In genomic region chr7:80011470-80011869, GRCm38 (mm10) we compare ENCODE assay signal across 9 mouse cellular contexts. TPM values are rescaled to one million over a fixed set of nuclear protein-coding genes. Genes with fewer than 3 reads are reported as not detected.
DNase-seq lines count a peak whose midpoint lies in the region; ATAC-seq and TF ChIP-seq lines count a peak whose summit lies in the region.
"Had no signal": no experiment of that assay in that cellular context is flagged by ENCODE, and none has a peak within 500 bp of the region (broad histone marks: within the 10 kb centered on the region; RNA-seq: fewer than 3 reads in every experiment).

No protein-coding gene starts in this region.

- peak; percentile 53 to 75 (median 66) for TF ChIP-seq CTCF in MEL (IDR thresholded peaks at IDR 0.05 in 2 of 3, conservative IDR thresholded peaks at IDR 0.05 in 1 of 3; ENCODE audit: control insufficient read depth in 1 of 3, insufficient read depth in 1 of 3, low read depth in 2 of 3, low read length in 3 of 3, poor library complexity in 1 of 3, severe bottlenecking in 1 of 3)
- peak; percentile 45; the same call in 1 of the 2 replicates for TF ChIP-seq CTCF in small intestine, adult 2 months (IDR thresholded peaks at IDR 0.05; ENCODE audit: extremely low read depth, insufficient read length, insufficient replicate concordance, low read depth, low read length)

- DNase-seq in heart, postnatal 14 days = peak; percentile 33 to 63
- DNase-seq in heart, adult 9 months (ENCODE audit: low spot score in 2 of 2) = no peak
- DNase-seq in 3T3-L1 (ENCODE audit: low read depth, low spot score) (peak; percentile 81), MEL (ENCODE audit: low read depth, low spot score) (peak; percentile 89)
- no peak for DNase-seq in urinary bladder, adult 18-20 months (ENCODE audit: low spot score in 2 of 2)
- no peak for DNase-seq in urinary bladder, postnatal 25 days (ENCODE audit: low spot score)

- H3K9me3 ChIP-seq in MEL (replicated peaks; ENCODE audit: insufficient read depth, low read length) = no peaks in the 10 kb centered on the region
- H3K9me3 ChIP-seq: embryonic facial prominence, embryonic 13.5 days had no signal

- peak; percentile 55 for ATAC-seq in granulocyte monocyte progenitor cell, adult 5-6 weeks (replicated peaks; ENCODE audit: poor library complexity, severe bottlenecking)

- peak; percentile 79 for TF ChIP-seq RAD21 in MEL (IDR thresholded peaks at IDR 0.05; ENCODE audit: low read depth, low read length)

- TF ChIP-seq POLR2A in MEL (IDR thresholded peaks at IDR 0.05; ENCODE audit: control insufficient read depth in 1 of 2, insufficient read depth in 1 of 2, low read depth in 1 of 2, low read length in 2 of 2, poor library complexity in 1 of 2) = no peak
- TF ChIP-seq POLR2A in small intestine, adult 2 months (IDR thresholded peaks at IDR 0.05; ENCODE audit: low read depth, low read length) = no peak

- intact Hi-C loops in heart, postnatal 14 days (cut with DNase I) = no loop called here

- no peaks in the 10 kb centered on the region for H3K79me2 ChIP-seq in MEL (ENCODE audit: control insufficient read depth, insufficient read depth, low read length, poor library complexity)

- peak overlapping the region in 1 of 2 experiments; percentile 24; a peak in 1 of 4 replicates for H3K4me3 ChIP-seq in MEL (ENCODE audit: control insufficient read depth in 1 of 2, insufficient read depth in 1 of 2, low read depth in 2 of 2, low read length in 2 of 2)
- no peak overlapping the region for H3K4me3 ChIP-seq in small intestine, adult 2 months (ENCODE audit: low read depth, low read length)
- H3K4me3 ChIP-seq: embryonic facial prominence, embryonic 13.5 days had no signal

- H3K9ac ChIP-seq in MEL (ENCODE audit: control insufficient read depth, low read depth, low read length, poor library complexity, severe bottlenecking) = no peak overlapping the region; the same call in 1 of the 2 replicates
- H3K9ac ChIP-seq: embryonic facial prominence, embryonic 13.5 days had no signal

- WGBS in small intestine, adult 2 months = 50% methylated on average over 2 of the region's 2 CpGs

- no peak for TF ChIP-seq EP300 in MEL (IDR thresholded peaks at IDR 0.05; ENCODE audit: low read depth in 1 of 2, low read length in 2 of 2)

- peaks cover 14 to 17% of the 10 kb centered on the region in 2 experiments for H3K4me1 ChIP-seq in MEL (ENCODE audit: control insufficient read depth in 1 of 2, insufficient read depth in 2 of 2, low read length in 2 of 2)
- H3K4me1 ChIP-seq in small intestine, adult 2 months (ENCODE audit: control insufficient read depth, insufficient read depth, insufficient read length, low read length) = no peaks in the 10 kb centered on the region; the same call in 1 of the 2 replicates
- H3K4me1 ChIP-seq: embryonic facial prominence, embryonic 13.5 days had no signal

- peaks cover 0 to 3% of the 10 kb centered on the region in 2 experiments; a peak in 1 of 4 replicates for H3K27me3 ChIP-seq in MEL (ENCODE audit: control insufficient read depth in 1 of 2, insufficient read depth in 2 of 2, low read length in 2 of 2)
- no peaks in the 10 kb centered on the region for H3K27me3 ChIP-seq in small intestine, adult 2 months (ENCODE audit: control insufficient read depth, insufficient read depth, low read length)
- H3K27me3 ChIP-seq: embryonic facial prominence, embryonic 13.5 days had no signal

- peak overlapping the region; percentile 59; the same call in 1 of the 2 replicates for H3K27ac ChIP-seq in MEL (ENCODE audit: control insufficient read depth, low read depth, low read length)
- no peak overlapping the region for H3K27ac ChIP-seq in small intestine, adult 2 months (ENCODE audit: insufficient read depth, low read depth, low read length)
- H3K27ac ChIP-seq: embryonic facial prominence, embryonic 13.5 days had no signal

- peaks cover 0 to 20% of the 10 kb centered on the region in 2 experiments; a peak in 2 of 4 replicates for H3K36me3 ChIP-seq in MEL (ENCODE audit: control insufficient read depth in 1 of 2, insufficient read depth in 2 of 2, low read length in 2 of 2)
- H3K36me3 ChIP-seq in small intestine, adult 2 months (ENCODE audit: control insufficient read depth, insufficient read depth, low read length) = no peaks in the 10 kb centered on the region
- H3K36me3 ChIP-seq: embryonic facial prominence, embryonic 13.5 days had no signal

TF ChIP-seq in MEL, 35 proteins besides CTCF, POLR2A, EP300 and RAD21:
- TF ChIP-seq SMC3 (IDR thresholded peaks at IDR 0.05; ENCODE audit: low read depth, low read length) (peak; percentile 78), BHLHE40 (IDR thresholded peaks at IDR 0.05; ENCODE audit: borderline replicate concordance, low read depth, low read length) (no peak), MAX (IDR thresholded peaks at IDR 0.05; ENCODE audit: low read length) (peak; percentile 93), MEF2A (IDR thresholded peaks at IDR 0.05; ENCODE audit: extremely low read depth, insufficient replicate concordance, low read depth, low read length, poor library complexity, severe bottlenecking) (no peak), POLR2AphosphoS2 (IDR thresholded peaks at IDR 0.05; ENCODE audit: low read length) (no peak), NELFE (IDR thresholded peaks at IDR 0.05; ENCODE audit: low read depth, low read length) (no peak), KAT2A (conservative IDR thresholded peaks at IDR 0.05; ENCODE audit: low read depth, low read length) (0 out of 2 replicates have a peak, but pooled peaks have one; percentile 10), ZNF384 (IDR thresholded peaks at IDR 0.05; ENCODE audit: low read depth, low read length) (no peak), GABPA (IDR thresholded peaks at IDR 0.05; ENCODE audit: low read depth, low read length) (peak; percentile 79; the same call in 1 of the 2 replicates), SIN3A (IDR thresholded peaks at IDR 0.05; ENCODE audit: low read length) (peak; percentile 89), CHD1 (IDR thresholded peaks at IDR 0.05; ENCODE audit: low read depth, low read length) (no peak), ETS1 (IDR thresholded peaks at IDR 0.05; ENCODE audit: low read depth, low read length) (peak; percentile 70), MAFK (IDR thresholded peaks at IDR 0.05; ENCODE audit: borderline replicate concordance, low read depth, low read length) (peak; percentile 79), ZMIZ1 (IDR thresholded peaks at IDR 0.05; ENCODE audit: low read depth, low read length) (no peak), USF1 (IDR thresholded peaks at IDR 0.05; ENCODE audit: low read depth, low read length) (peak; percentile 63), ZKSCAN1 (IDR thresholded peaks at IDR 0.05; ENCODE audit: low read depth, low read length) (no peak), CHD2 (IDR thresholded peaks at IDR 0.05; ENCODE audit: low read length) (no peak), UBTF (IDR thresholded peaks at IDR 0.05; ENCODE audit: borderline replicate concordance, insufficient read depth, low read depth, low read length) (no peak), ZC3H11A (IDR thresholded peaks at IDR 0.05; ENCODE audit: low read depth, low read length) (peak; percentile 83), HCFC1 (IDR thresholded peaks at IDR 0.05; ENCODE audit: low read depth, low read length) (0 out of 2 replicates have a peak, but pooled peaks have one; percentile 37), POLR2AphosphoS5 (IDR thresholded peaks at IDR 0.05; ENCODE audit: borderline replicate concordance, low read depth, low read length) (no peak), NRF1 (IDR thresholded peaks at IDR 0.05; ENCODE audit: insufficient read depth, low read depth, low read length, poor library complexity, severe bottlenecking) (no peak), E2F4 (IDR thresholded peaks at IDR 0.05; ENCODE audit: borderline replicate concordance, low read depth, low read length) (0 out of 2 replicates have a peak, but pooled peaks have one; percentile 40), GATA1 (IDR thresholded peaks at IDR 0.05; ENCODE audit: low read depth, low read length) (no peak), TBP (IDR thresholded peaks at IDR 0.05; ENCODE audit: low read depth, low read length) (no peak), MXI1 (IDR thresholded peaks at IDR 0.05; ENCODE audit: low read depth, low read length) (peak; percentile 97), RCOR1 (IDR thresholded peaks at IDR 0.05; ENCODE audit: low read depth, low read length) (0 out of 2 replicates have a peak, but pooled peaks have one; percentile 13), MYC (IDR thresholded peaks at IDR 0.05; ENCODE audit: low read depth, low read length) (peak; percentile 100), JUND (IDR thresholded peaks at IDR 0.05; ENCODE audit: low read depth, low read length) (0 out of 2 replicates have a peak, but pooled peaks have one; percentile 20), MYB (IDR thresholded peaks at IDR 0.05; ENCODE audit: low read depth, low read length) (no peak), ELF1 (IDR thresholded peaks at IDR 0.05; ENCODE audit: low read depth, low read length) (no peak), MAZ (IDR thresholded peaks at IDR 0.05; ENCODE audit: low read depth, low read length) (no peak), TCF12 (IDR thresholded peaks at IDR 0.05; ENCODE audit: low read depth, low read length) (0 out of 2 replicates have a peak, but pooled peaks have one; percentile 13), TAL1 (IDR thresholded peaks at IDR 0.05; ENCODE audit: low read length) (no peak), USF2 (IDR thresholded peaks at IDR 0.05; ENCODE audit: borderline replicate concordance in 1 of 2, insufficient read depth in 1 of 2, low read depth in 1 of 2, low read length in 2 of 2) (no peak)

RNA-seq across cellular contexts. Expression of gene Zfp710, which starts 13.1 kb away (rescaled TPM):
- 10 to 100 TPM; 21.6 to 27.4 TPM for total RNA-seq in heart, postnatal 14 days (2021)
- 11.8 and 14.8 TPM in 2 replicates for total RNA-seq in MEL (2012; rRNA removed)
- 10 to 100 TPM in 1 of 2 experiments, not detected in 1; 19.1 TPM for polyA plus RNA-seq in MEL (2012; ENCODE audit: insufficient read depth in 1 of 2, insufficient read length in 2 of 2, low read depth in 1 of 2, low replicate concordance in 2 of 2, missing spikeins in 1 of 2)
- 26.7 and 27.6 TPM in 2 replicates for total RNA-seq in granulocyte monocyte progenitor cell, adult 5-6 weeks (2014; fragmentation: Nextera tagmentation)
- total RNA-seq in granulocyte monocyte progenitor cell, adult 5-6 weeks (2017) = 13.7 and 24.3 TPM in 2 replicates
- polyA plus RNA-seq in small intestine, adult 2 months (2012; rRNA removed) = 34.9 and 67.9 TPM in 2 replicates

Comparison
In these comparisons a context has a peak if more than half of its experiments do, and no peak if none do; other contexts are left out.
1. DNase-seq: peak in heart, postnatal 14 days (2 of 2), 3T3-L1 (single experiment) and MEL (single experiment); none in heart, adult 9 months (0 of 2), urinary bladder, adult 18-20 months (0 of 2) and urinary bladder, postnatal 25 days (single experiment).